Mouse (Mus musculus) heart, embryonic 11.5 days (tissue): ENCODE results near the gene Slc12a8. TPM values are rescaled to one million over a fixed set of nuclear protein-coding genes. Genes with fewer than 3 reads are reported as not detected.
"Not testable (repeated sequence)": the region's sequence is repeated elsewhere in the genome, so short reads cannot be mapped to it uniquely, and the experiment has no call there.

Experiments used
- ATAC-seq: fragments of 200-750 bp; cut with Nextera tagmentation; replicated peaks from 2 replicates; pipeline ENCODE4 v1.8.0; 2017; ENCODE audit warnings: moderate library complexity; ENCODE audit not compliant: insufficient number of reproducible peaks, low FRiP score, low TSS enrichment
- H3K27ac ChIP-seq: fragments of 300-500 bp; sonication (generic); 2 replicates; pipeline ENCODE4 v1.5.1; 2014; ENCODE audit warnings: mild to moderate bottlenecking, low read depth, low read length
- H3K27me3 ChIP-seq: fragments of 300-500 bp; sonication (generic); 2 replicates; pipeline ENCODE4 v1.6.1; 2014; ENCODE audit warnings: mild to moderate bottlenecking, low read length, mixed read lengths; ENCODE audit not compliant: control insufficient read depth, insufficient read depth
- H3K36me3 ChIP-seq: fragments of 300-500 bp; sonication (generic); 2 replicates; pipeline ENCODE4 v1.6.1; 2014; ENCODE audit warnings: mild to moderate bottlenecking, low read length, moderate library complexity, mixed read lengths; ENCODE audit not compliant: control insufficient read depth, insufficient read depth
- H3K4me1 ChIP-seq: fragments of 300-500 bp; sonication (generic); 2 replicates; pipeline ENCODE4 v1.6.1; 2014; ENCODE audit warnings: low read length; ENCODE audit not compliant: control insufficient read depth, insufficient read depth
- H3K4me2 ChIP-seq: fragments of 300-500 bp; sonication (generic); 2 replicates; pipeline ENCODE4 v1.6.1; 2014; ENCODE audit warnings: mild to moderate bottlenecking, moderate library complexity
- H3K4me3 ChIP-seq: fragments of 300-500 bp; sonication (generic); 2 replicates; pipeline ENCODE4 v1.5.1; 2014; ENCODE audit warnings: low read depth, low read length
- H3K9ac ChIP-seq: fragments of 300-500 bp; sonication (generic); 2 replicates; pipeline ENCODE4 v1.6.1; 2014; ENCODE audit warnings: mild to moderate bottlenecking, low read depth, low read length, moderate library complexity
- H3K9me3 ChIP-seq: fragments of 300-500 bp; sonication (generic); replicated peaks from 2 replicates; pipeline ENCODE4 v1.6.1; 2016; ENCODE audit warnings: low read length; ENCODE audit not compliant: control insufficient read depth
- WGBS: fragments of 180-500 bp; shearing (Covaris S2); extraction: QIAGEN DNeasy Blood & Tissue Kit; methylation state at CpG from one replicate; pipeline ENCODE4 v1.1.7; 2014; ENCODE audit not compliant: insufficient replicate concordance; 5-methylcytosine and 5-hydroxymethylcytosine counted together
- polyA plus RNA-seq: library from polyadenylated mRNA; unstranded; fragments of >200 nt; fragmentation: Nextera tagmentation; extraction: Ambion mirVana; gene quantifications from 2 replicates; pipeline ENCODE4 v1.2.1, GENCODE M21; 2014

Slc12a8 gene
- polyA plus RNA-seq, 1 experiment from 2014 or later, result 2.0 TPM

- Histone ChIP-seq H3K9ac (no peak overlapping the region), H3K27ac (no peak overlapping the region), H3K27me3 (no peaks in the 10 kb centered on the region), H3K4me2 (no peak overlapping the region), H3K4me3 (no peak overlapping the region), H3K9me3 (no peaks in the 10 kb centered on the region), H3K4me1 (no peaks in the 10 kb centered on the region), H3K36me3 (no peaks in the 10 kb centered on the region)
- ATAC-seq, result no peak
- WGBS, result 85% methylated on average over 4 of the region's 4 CpGs
These were observed 9.0 kb upstream of the Slc12a8 start for GRCm38 (mm10) chr16:33508082-33508481.

DNA sequence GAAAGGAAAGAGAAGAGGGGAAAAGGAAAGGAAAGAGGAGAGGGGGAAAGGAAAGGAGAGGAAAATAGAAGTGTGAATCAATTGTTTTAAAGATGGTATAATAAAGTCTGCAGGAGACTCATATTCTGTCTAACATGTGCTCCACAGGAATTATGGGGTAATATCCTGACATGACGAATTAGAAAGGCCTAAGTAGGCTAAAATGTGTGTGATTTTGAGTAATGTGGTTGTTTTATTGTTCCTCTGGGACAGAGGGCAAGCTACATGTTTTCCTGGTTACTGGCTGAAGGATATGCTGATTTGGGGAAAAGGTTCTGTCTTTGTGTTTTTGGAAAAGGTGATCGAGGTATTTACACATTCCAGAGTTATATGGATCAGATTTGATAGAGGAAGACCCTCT lies 7.9 kb upstream of the Slc12a8 start:
- H3K4me2 ChIP-seq, H3K27ac ChIP-seq, H3K27me3 ChIP-seq, H3K4me1 ChIP-seq, H3K4me3 ChIP-seq, H3K36me3 ChIP-seq, ATAC-seq, H3K9me3 ChIP-seq, H3K9ac ChIP-seq: not testable (repeated sequence)
- 88% methylated on average over 2 of the region's 2 CpGs for WGBS

- H3K4me2 ChIP-seq, ATAC-seq, H3K36me3 ChIP-seq, H3K9me3 ChIP-seq, H3K27me3 ChIP-seq, H3K4me3 ChIP-seq, H3K9ac ChIP-seq, H3K4me1 ChIP-seq, H3K27ac ChIP-seq: not testable (repeated sequence)
- WGBS, result 85% methylated on average over 4 of the region's 4 CpGs
These were observed 6.3 kb upstream of the Slc12a8 start for GRCm38 (mm10) chr16:33510856-33511255.

- H3K36me3 ChIP-seq, result no peaks in the 10 kb centered on the region
- H3K4me2 ChIP-seq, result no peak overlapping the region
- no peak overlapping the region for H3K4me3 ChIP-seq
- H3K9me3 ChIP-seq, result no peaks in the 10 kb centered on the region
- 62% methylated on average over 6 of the region's 6 CpGs for WGBS
- no peak overlapping the region for H3K9ac ChIP-seq
- ATAC-seq, result no peak
- peaks cover 8% of the 10 kb centered on the region for H3K4me1 ChIP-seq
- H3K27ac ChIP-seq, result no peak overlapping the region
- no peaks in the 10 kb centered on the region for H3K27me3 ChIP-seq
These were observed 4.6 kb upstream of the Slc12a8 start for GRCm38 (mm10) chr16:33512555-33512954.

DNA sequence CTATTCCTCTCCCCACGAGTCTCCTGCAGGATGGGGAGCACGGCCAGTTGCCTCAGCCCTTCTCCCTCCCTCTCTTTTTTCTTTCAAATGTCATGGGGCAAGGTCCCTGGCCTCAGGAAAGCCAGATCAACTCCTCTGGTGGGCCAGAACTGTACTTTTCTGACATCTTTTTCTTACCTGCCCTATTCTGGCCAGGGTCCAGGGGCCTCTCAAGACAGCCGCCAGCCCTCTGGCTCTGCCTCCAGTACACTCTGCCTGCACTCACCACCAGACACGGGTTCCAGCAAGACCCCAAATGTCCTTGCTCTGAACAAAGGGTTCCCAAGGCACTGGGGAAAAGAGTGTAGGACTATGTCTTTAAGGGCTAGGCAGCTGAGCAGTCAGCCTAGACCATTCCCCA lies 499 bp downstream of the Slc12a8 start:
- Histone ChIP-seq H3K9me3 (no peaks in the 10 kb centered on the region), H3K4me2 (peak overlapping the region; percentile 84), H3K36me3 (no peaks in the 10 kb centered on the region), H3K4me3 (peak overlapping the region; percentile 43), H3K27me3 (no peaks in the 10 kb centered on the region), H3K4me1 (peaks cover 12% of the 10 kb centered on the region), H3K27ac (no peak overlapping the region), H3K9ac (peak overlapping the region; percentile 56; the same call in 1 of the 2 replicates)
- ATAC-seq, result no peak
- 21% methylated on average over 4 of the region's 4 CpGs for WGBS

DNA sequence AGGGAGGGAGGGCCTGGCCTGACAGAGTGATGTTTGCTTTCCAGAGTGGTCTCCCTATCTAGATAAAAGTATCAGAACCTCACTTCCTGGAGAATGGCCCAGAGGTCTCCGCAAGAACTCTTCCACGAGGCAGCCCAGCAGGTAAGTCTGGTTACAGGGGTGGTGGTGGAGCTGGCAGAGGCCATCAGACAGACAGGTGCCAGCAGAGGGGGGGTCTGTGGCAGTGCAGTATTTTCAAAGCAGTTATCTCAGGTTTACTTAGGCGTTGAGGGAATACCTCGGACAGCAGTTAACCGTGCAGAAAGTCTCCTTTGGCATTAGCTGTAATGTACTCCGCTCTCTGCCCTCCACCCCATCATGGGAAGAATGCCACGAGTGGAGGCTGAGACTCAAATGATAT lies 1.1 kb downstream of the Slc12a8 start:
- Histone ChIP-seq H3K4me1 (peaks cover 12% of the 10 kb centered on the region), H3K27me3 (no peaks in the 10 kb centered on the region), H3K4me2 (no peak overlapping the region), H3K4me3 (no peak overlapping the region), H3K9me3 (no peaks in the 10 kb centered on the region), H3K9ac (no peak overlapping the region), H3K36me3 (no peaks in the 10 kb centered on the region), H3K27ac (no peak overlapping the region)
- ATAC-seq, result no peak
- 42% methylated on average over 7 of the region's 7 CpGs for WGBS

DNA sequence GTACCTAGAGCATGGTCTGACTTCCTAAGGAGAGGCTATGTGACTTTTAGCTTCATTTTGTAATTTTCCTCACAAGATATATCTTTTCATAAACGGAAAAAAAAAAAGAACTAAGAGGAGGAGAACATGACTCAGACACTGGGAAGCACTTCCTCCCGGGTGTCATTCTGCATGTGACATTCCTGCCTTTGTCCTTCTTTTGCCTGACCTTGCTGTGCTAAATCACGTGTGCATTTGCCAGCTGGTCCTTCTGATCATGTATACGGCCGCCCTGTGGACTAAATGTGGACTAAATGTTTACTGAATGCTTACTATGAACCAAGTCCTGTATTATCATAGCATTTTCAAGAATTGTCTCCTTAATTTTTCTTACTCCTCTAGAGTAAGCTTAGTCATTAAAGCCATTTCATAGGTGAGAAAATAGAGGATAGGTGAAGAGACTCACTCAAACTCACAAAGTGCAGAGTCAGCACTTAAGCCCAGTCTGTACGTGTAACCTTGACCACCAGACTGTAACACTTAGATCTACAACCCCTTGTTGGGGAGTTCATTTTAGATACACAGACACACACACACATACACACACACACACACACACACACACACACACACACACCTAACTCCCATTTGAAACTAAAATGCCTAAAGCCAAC lies 2.9 kb downstream of the Slc12a8 start:
- no peaks in the 10 kb centered on the region for H3K27me3 ChIP-seq
- ATAC-seq, result no peak
- H3K4me2 ChIP-seq, result no peak overlapping the region
- no peak overlapping the region for H3K9ac ChIP-seq
- no peaks in the 10 kb centered on the region for H3K36me3 ChIP-seq
- H3K4me3 ChIP-seq, result no peak overlapping the region
- 63% methylated on average over 6 of the region's 6 CpGs for WGBS
- H3K27ac ChIP-seq, result no peak overlapping the region
- no peaks in the 10 kb centered on the region for H3K9me3 ChIP-seq
- H3K4me1 ChIP-seq, result peaks cover 12% of the 10 kb centered on the region

GRCm38 (mm10) chr16:33522516-33522915 lies 5.4 kb downstream of the Slc12a8 start:
- Histone ChIP-seq H3K27ac (no peak overlapping the region), H3K9me3 (no peaks in the 10 kb centered on the region), H3K27me3 (no peaks in the 10 kb centered on the region), H3K4me3 (no peak overlapping the region), H3K4me2 (no peak overlapping the region), H3K36me3 (no peaks in the 10 kb centered on the region), H3K4me1 (peaks cover 5% of the 10 kb centered on the region), H3K9ac (no peak overlapping the region)
- no peak for ATAC-seq
- WGBS, result 53% methylated on average over 4 of the region's 4 CpGs

- no peak overlapping the region for H3K27ac ChIP-seq
- no peaks in the 10 kb centered on the region for H3K9me3 ChIP-seq
- ATAC-seq, result no peak
- H3K4me2 ChIP-seq, result no peak overlapping the region
- H3K4me1 ChIP-seq, result no peaks in the 10 kb centered on the region
- no peak overlapping the region for H3K9ac ChIP-seq
- H3K36me3 ChIP-seq, result no peaks in the 10 kb centered on the region
- no peak overlapping the region for H3K4me3 ChIP-seq
- no peaks in the 10 kb centered on the region for H3K27me3 ChIP-seq
- WGBS, result 76% methylated on average over 10 of the region's 10 CpGs
These were observed 6.4 kb downstream of the Slc12a8 start for GRCm38 (mm10) chr16:33523571-33523970.
